Mouse (Mus musculus) kidney, embryonic 14.5 days (tissue): ENCODE measurements around the gene Aak1. TPM values are rescaled to one million over a fixed set of nuclear protein-coding genes. Genes with fewer than 3 reads are reported as not detected.

ENCODE experiments used
- ATAC-seq: fragments of 200-750 bp; cut with Nextera tagmentation; 2 replicates; pipeline ENCODE4 v1.8.0; 2017; ENCODE audit warnings: moderate number of reproducible peaks, mild to moderate bottlenecking, moderate TSS enrichment, moderate library complexity; ENCODE audit not compliant: low FRiP score, low TSS enrichment
- H3K27ac ChIP-seq: fragments of 300-500 bp; sonication (generic); 2 replicates; pipeline ENCODE4 v1.5.1; 2014; ENCODE audit warnings: low read depth, mild to moderate bottlenecking, low read length, moderate library complexity, mixed read lengths
- H3K27me3 ChIP-seq: fragments of 300-500 bp; sonication (generic); 2 replicates; pipeline ENCODE4 v1.6.1; 2014; ENCODE audit warnings: mild to moderate bottlenecking, low read length; ENCODE audit not compliant: control insufficient read depth, insufficient read depth
- H3K36me3 ChIP-seq: fragments of 300-500 bp; sonication (generic); 2 replicates; pipeline ENCODE4 v1.6.1; 2014; ENCODE audit warnings: low read length, mixed read lengths; ENCODE audit not compliant: control insufficient read depth, insufficient read depth
- H3K4me1 ChIP-seq: fragments of 300-500 bp; sonication (generic); 2 replicates; pipeline ENCODE4 v1.6.1; 2014; ENCODE audit warnings: low read length, mixed read lengths; ENCODE audit not compliant: control insufficient read depth, insufficient read depth
- H3K4me2 ChIP-seq: fragments of 300-500 bp; sonication (generic); replicated peaks from 2 replicates; pipeline ENCODE4 v1.6.1; 2014; ENCODE audit warnings: low read depth, mild to moderate bottlenecking, low read length
- H3K4me3 ChIP-seq: fragments of 300-500 bp; sonication (generic); 2 replicates; pipeline ENCODE4 v1.5.1; 2014; ENCODE audit warnings: mild to moderate bottlenecking, low read length
- H3K9ac ChIP-seq: fragments of 300-500 bp; sonication (generic); 2 replicates; pipeline ENCODE4 v1.6.1; 2014; ENCODE audit warnings: low read depth, mild to moderate bottlenecking, low read length, moderate library complexity
- H3K9me3 ChIP-seq: fragments of 300-500 bp; sonication (generic); 2 replicates; pipeline ENCODE4 v1.6.1; 2016; ENCODE audit warnings: low read length; ENCODE audit not compliant: control insufficient read depth
- WGBS: fragments of 180-500 bp; shearing (Covaris S2); extraction: QIAGEN DNeasy Blood & Tissue Kit; methylation state at CpG from one replicate; pipeline ENCODE4 v1.1.7; 2014; 5-methylcytosine and 5-hydroxymethylcytosine counted together
- polyA plus RNA-seq: library from polyadenylated mRNA; unstranded; fragments of >200 nt; fragmentation: Nextera tagmentation; extraction: Ambion mirVana; gene quantifications from 2 replicates; pipeline ENCODE4 v1.2.1, GENCODE M21; 2014

The Aak1 gene
- polyA plus RNA-seq, 1 experiment from 2014 or later = 18.2 TPM

DNA sequence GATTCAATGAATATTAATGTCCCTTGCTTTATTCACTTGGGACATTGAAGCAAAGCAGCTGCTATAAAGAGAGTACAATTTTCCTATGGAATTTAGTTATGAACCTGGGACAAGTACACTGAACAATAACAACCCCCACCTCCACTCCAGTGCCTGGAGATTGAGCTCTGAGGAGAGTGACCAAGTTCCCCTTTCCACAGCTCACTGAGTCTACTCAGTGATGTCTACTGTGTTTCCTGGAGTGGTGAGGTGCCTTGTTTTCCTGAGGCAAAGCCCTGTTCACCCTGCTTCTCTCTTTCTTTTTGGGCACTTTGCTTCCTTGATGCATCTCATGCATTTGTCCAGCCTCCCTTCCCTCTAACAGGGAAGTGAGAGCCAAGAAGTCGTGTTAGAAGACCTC is 100.8 kb downstream of the Aak1 start:
- Histone ChIP-seq H3K9ac (no peak overlapping the region), H3K4me1 (no peaks in the 10 kb centered on the region), H3K36me3 (peaks cover 30% of the 10 kb centered on the region), H3K4me2 (no peak overlapping the region), H3K4me3 (no peak overlapping the region), H3K9me3 (no peaks in the 10 kb centered on the region), H3K27me3 (no peaks in the 10 kb centered on the region), H3K27ac (no peak overlapping the region)
- ATAC-seq = no peak
- 63% methylated on average over 1 of the region's 1 CpGs for WGBS

DNA sequence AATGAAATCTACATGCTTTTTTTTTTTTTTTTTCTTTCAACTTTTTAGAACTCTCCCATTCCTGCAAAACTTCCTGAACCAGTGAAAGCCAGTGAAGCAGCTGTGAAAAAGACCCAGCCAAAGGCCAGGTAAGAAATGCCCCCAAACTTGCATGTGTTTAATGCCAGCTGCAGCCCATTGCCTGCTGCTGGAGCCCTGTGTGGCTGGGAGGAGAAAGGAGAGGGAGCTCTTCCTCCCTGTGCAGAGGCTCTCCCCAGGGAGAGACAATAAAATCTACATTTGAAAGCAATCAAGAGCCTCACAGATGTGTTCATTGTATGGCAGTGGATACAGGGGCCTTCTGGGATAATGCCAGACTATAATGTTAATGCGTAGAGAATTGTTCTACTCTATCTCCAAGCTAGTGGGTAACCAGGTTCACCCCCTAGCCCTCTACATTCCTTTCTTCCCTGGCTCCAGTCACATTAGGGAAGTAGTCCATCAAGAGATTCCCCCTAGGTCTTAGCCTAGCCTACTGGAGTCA is 101.5 kb downstream of the Aak1 start:
- Histone ChIP-seq H3K4me1 (no peaks in the 10 kb centered on the region), H3K4me3 (no peak overlapping the region), H3K4me2 (no peak overlapping the region), H3K9ac (no peak overlapping the region), H3K36me3 (peaks cover 29% of the 10 kb centered on the region), H3K27me3 (no peaks in the 10 kb centered on the region), H3K27ac (no peak overlapping the region), H3K9me3 (no peaks in the 10 kb centered on the region)
- 88% methylated on average over 1 of the region's 1 CpGs for WGBS
- ATAC-seq = no peak

DNA sequence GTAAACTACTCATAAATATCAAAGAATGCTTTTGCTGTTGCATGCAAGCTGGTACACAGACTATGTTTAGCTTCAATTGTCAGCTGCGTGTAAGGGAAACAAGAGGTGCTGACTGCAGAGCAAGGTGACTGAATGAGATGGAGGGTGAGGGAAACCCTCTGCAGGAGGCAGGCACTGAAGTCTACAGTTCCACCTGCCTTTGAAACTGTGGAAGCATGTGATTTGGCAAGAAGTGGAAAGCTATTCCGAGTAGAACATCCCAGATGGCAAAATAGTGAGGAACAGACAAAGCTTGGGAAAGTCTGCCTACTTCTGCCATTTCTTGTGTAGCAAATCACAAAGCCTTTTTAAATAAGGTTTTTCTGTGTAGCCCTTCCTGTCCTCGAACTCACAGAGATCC is 106.4 kb downstream of the Aak1 start:
- H3K27ac ChIP-seq = no peak overlapping the region
- no peaks in the 10 kb centered on the region for H3K4me1 ChIP-seq
- H3K4me3 ChIP-seq = no peak overlapping the region
- H3K4me2 ChIP-seq = no peak overlapping the region
- H3K9ac ChIP-seq = no peak overlapping the region
- peaks cover 50% of the 10 kb centered on the region for H3K36me3 ChIP-seq
- H3K27me3 ChIP-seq = no peaks in the 10 kb centered on the region
- ATAC-seq = no peak
- no peaks in the 10 kb centered on the region for H3K9me3 ChIP-seq
- WGBS = 92% methylated on average over 3 of the region's 3 CpGs

DNA sequence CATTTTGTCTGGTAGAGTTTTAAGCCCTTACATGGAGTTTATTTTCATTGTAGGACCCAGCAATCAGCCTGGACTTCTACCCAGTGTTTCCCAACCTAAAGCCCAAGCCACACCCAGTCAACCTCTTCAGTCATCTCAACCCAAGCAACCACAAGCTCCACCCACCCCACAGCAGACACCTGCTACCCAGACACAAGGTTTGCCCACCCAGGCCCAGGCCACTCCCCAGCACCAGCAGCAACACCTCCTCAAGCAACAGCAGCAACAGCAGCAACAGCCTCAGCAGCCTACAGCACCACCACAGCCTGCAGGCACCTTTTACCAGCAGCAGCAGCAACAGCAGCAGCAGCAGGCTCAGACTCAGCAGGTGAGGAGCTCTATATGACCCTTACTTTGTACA is 106.9 kb downstream of the Aak1 start:
- no peaks in the 10 kb centered on the region for H3K9me3 ChIP-seq
- no peaks in the 10 kb centered on the region for H3K4me1 ChIP-seq
- H3K27ac ChIP-seq = no peak overlapping the region
- H3K9ac ChIP-seq = no peak overlapping the region
- no peak overlapping the region for H3K4me3 ChIP-seq
- H3K27me3 ChIP-seq = no peaks in the 10 kb centered on the region
- no peak for ATAC-seq
- H3K36me3 ChIP-seq = peaks cover 50% of the 10 kb centered on the region
- no peak overlapping the region for H3K4me2 ChIP-seq

DNA sequence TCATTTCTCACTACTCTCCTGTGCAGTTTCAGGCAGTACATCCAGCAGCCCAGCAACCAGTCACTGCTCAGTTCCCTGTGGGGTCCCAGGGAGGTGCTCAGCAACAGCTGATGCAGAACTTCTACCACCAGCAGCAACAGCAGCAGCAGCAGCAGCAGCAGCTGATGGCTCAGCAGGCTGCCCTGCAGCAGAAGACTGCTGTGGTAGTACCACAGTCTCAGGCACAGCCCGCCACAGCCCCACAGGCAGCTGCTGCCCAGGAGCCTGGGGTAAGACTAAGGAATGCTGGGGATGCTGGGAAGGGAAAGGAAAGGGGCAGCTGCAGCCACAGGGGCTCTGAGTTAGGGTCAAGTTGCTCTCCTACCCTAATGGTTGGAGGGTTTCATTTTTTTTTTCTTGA is 109.7 kb downstream of the Aak1 start:
- H3K9me3 ChIP-seq = no peaks in the 10 kb centered on the region

DNA sequence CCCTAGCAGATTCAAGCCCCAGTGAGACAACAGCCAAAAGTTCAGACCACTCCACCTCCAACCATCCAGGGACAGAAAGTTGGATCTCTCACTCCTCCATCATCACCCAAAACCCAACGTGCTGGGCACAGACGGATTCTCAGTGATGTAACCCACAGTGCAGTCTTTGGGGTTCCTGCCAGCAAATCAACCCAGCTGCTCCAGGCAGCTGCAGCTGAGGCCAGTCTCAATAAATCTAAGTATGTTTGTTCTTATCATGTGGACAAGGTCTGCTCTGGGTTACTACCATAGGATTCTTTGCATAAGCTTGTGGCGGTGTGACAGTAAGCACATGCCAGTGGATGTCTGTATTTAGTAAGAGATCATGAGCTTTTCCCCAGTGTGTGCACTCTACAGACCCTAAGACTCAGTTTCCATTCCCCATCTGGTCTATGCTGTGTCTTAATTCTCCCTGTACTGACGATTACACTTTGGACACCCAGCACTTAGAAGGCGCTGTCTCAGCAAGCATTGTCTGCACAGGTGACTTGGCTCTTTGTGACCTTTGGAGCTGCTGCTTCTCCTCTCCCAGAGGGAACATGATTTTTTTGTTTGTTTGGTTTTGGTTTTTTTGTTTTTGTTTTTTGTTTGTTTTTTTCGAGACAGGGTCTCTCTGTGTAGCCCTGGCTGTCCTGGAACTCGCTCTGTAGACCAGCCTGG is 114.8 kb downstream of the Aak1 start:
- H3K9me3 ChIP-seq = no peaks in the 10 kb centered on the region
- no peak overlapping the region for H3K4me3 ChIP-seq
- no peaks in the 10 kb centered on the region for H3K27me3 ChIP-seq
- no peaks in the 10 kb centered on the region for H3K4me1 ChIP-seq
- 89% methylated on average over 7 of the region's 7 CpGs for WGBS
- H3K36me3 ChIP-seq = peaks cover 68% of the 10 kb centered on the region
- no peak overlapping the region for H3K9ac ChIP-seq
- ATAC-seq = no peak
- H3K4me2 ChIP-seq = no peak overlapping the region
- H3K27ac ChIP-seq = no peak overlapping the region

More for the DNA sequence above, 109.7 kb downstream of the Aak1 start:
- Histone ChIP-seq H3K4me3 (no peak overlapping the region), H3K36me3 (peaks cover 59% of the 10 kb centered on the region), H3K4me1 (no peaks in the 10 kb centered on the region), H3K9ac (no peak overlapping the region), H3K27ac (no peak overlapping the region), H3K4me2 (no peak overlapping the region), H3K27me3 (no peaks in the 10 kb centered on the region)
- ATAC-seq = no peak
- WGBS = 91% methylated on average over 1 of the region's 1 CpGs

DNA sequence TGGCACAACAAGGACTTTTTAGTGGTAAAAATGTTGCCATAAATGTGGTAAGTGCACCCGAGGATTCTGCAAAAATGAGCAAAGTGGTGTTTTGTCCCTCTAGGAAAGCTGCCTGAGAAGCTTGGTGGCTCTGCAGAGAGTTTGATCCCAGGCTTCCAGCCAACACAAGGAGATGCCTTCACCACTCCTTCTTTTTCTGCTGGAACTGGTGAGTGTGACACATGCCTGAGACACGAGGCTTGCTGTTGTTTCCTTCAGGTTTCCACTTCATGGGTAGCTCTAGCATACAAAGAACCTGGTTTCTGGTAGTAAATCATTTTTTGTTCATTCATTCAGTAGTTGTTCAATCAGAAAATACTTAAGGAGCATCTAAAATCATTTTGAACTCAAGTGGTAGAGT is 117.8 kb downstream of the Aak1 start:
- Histone ChIP-seq H3K27me3 (no peaks in the 10 kb centered on the region), H3K9me3 (no peaks in the 10 kb centered on the region), H3K4me3 (no peak overlapping the region), H3K9ac (no peak overlapping the region), H3K4me1 (no peaks in the 10 kb centered on the region), H3K4me2 (no peak overlapping the region), H3K27ac (no peak overlapping the region), H3K36me3 (peaks cover 53% of the 10 kb centered on the region)
- ATAC-seq = no peak
- 87% methylated on average over 2 of the region's 2 CpGs for WGBS

DNA sequence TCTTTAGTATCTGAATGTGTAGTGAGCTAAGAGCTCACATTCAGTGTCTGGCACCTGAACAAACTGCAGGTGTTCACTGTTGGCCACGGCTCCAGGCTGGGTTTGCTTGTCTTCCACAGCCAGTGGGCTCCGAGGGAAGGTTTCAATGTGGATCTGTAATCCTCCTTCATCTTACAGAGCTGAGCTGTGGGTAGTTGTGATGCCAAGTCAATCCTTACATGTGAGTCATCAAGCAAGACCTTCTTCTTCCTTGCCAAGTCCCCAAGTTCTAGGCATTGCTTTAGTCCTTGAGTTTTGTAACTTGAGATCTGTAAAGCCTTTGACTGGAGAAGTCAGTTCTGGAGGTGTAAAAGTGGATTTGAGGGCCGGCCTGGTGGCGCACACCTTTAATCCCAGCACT is 124.6 kb downstream of the Aak1 start:
- no peaks in the 10 kb centered on the region for H3K4me1 ChIP-seq
- 94% methylated on average over 4 of the region's 4 CpGs for WGBS
- H3K27me3 ChIP-seq = no peaks in the 10 kb centered on the region
- no peak for ATAC-seq
- no peak overlapping the region for H3K27ac ChIP-seq
- H3K4me2 ChIP-seq = no peak overlapping the region
- peaks cover 12% of the 10 kb centered on the region; the same call in 1 of the 2 replicates for H3K36me3 ChIP-seq
- H3K9me3 ChIP-seq = no peaks in the 10 kb centered on the region
- H3K9ac ChIP-seq = no peak overlapping the region
- H3K4me3 ChIP-seq = no peak overlapping the region

DNA sequence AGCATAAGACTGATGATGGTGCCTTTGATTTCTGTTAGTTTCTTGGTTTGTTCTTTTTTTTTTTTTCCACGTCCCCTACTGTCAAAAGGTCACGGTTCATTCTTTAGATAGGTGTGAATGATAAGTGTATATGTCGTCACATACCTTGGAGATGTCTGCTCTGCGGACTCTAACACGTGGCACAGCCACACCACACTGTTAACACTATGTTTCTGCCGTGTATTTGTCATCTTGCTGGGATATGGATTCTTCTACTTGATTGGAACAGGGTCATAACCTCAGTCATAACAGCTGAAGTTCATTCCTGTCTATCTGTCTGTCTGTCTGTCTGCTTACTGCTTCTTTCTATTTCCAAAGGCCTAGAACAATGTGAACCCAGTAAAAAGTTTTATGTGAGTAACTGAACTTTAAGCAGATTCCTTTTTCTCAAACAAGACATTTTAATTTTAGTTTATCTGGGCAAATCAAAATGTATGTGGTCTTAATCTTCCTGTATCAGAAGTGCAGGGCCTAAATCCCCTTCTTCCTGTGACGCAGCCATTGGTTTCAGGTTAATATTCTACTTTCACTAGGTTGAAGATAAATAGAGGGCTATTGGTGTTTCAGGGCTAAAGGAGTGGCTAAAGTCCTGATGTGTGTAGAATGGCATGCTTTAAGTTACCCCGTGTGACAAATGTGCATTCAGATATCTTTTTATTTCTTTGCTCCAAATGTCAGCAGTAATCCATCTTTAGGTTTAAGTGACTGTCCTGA is 129.0 kb downstream of the Aak1 start:
- no peak overlapping the region for H3K4me2 ChIP-seq
- peaks cover 7% of the 10 kb centered on the region; the same call in 1 of the 2 replicates for H3K36me3 ChIP-seq
- H3K27me3 ChIP-seq = no peaks in the 10 kb centered on the region
- WGBS = 81% methylated on average over 8 of the region's 8 CpGs
- no peak for ATAC-seq
- H3K4me3 ChIP-seq = no peak overlapping the region
- no peak overlapping the region for H3K27ac ChIP-seq
- no peaks in the 10 kb centered on the region for H3K9me3 ChIP-seq
- H3K9ac ChIP-seq = no peak overlapping the region
- H3K4me1 ChIP-seq = no peaks in the 10 kb centered on the region
